Mouse (Mus musculus): ENCODE data around the gene Mcu. TPM values are rescaled to one million over a fixed set of nuclear protein-coding genes. Genes with fewer than 3 reads are reported as not detected.

Mcu gene
- polyA plus RNA-seq, 1 experiment from 2014 or later: 19.4 TPM

GRCm38 (mm10) chr10:59602043-59602442 lies 14.4 kb downstream of the Mcu start:
- DNase-seq (ENCODE audit: low spot score): no peak
- H3K4me1 ChIP-seq: no peaks in the 10 kb centered on the region
- 86% methylated on average over 8 of the region's 8 CpGs for WGBS
- H3K9me3 ChIP-seq: no peaks in the 10 kb centered on the region
- H3K27me3 ChIP-seq (replicated peaks; ENCODE audit: low read depth, poor library complexity, severe bottlenecking): no peaks in the 10 kb centered on the region
- H3K27ac ChIP-seq (replicated peaks): no peak overlapping the region
- no peak overlapping the region for H3K4me3 ChIP-seq
- no peaks in the 10 kb centered on the region for H3K36me3 ChIP-seq (replicated peaks)

- H3K27ac ChIP-seq (replicated peaks): no peak overlapping the region
These were observed 16.0 kb downstream of the Mcu start for GRCm38 (mm10) chr10:59600516-59600915.

DNA sequence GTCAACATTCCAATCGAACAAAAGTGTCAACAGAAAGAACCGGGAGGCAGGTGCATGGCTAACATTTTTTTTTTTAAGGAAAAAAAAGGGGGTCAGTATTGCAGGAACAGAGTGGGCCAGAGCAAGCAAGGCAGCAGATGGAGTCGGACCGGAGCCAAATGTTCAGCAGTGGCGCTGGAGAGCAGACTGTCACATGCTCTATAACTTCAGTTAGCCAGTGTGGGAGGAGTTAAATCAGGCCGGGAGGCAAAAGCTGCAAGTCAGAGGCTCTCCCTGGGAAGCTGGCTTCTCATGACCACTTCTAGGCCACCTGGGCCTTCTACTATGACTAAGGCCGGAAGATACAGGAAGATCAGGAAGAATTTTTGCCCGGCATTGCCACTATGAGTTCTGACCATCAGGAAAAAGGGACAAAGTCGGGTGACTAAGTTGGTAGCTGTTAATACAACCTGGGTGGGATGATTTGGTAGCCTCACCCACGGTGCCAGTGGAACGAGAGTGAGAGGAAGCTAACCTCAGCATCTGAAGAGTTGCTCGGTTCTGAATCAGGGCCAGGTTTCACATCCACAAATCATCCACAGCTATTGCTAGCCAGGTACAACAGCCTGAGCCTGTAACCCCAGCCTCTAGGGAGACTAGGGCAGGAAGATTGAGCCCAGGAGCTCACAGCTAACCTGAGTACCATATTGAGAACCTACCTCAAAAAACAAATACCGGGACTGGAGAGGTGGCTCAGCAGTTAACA lies 22.5 kb downstream of the Mcu start:
- Histone ChIP-seq H3K4me1 (no peaks in the 10 kb centered on the region), H3K27ac (replicated peaks) (no peak overlapping the region), H3K9me3 (no peaks in the 10 kb centered on the region), H3K27me3 (replicated peaks; ENCODE audit: low read depth, poor library complexity, severe bottlenecking) (no peaks in the 10 kb centered on the region), H3K36me3 (replicated peaks) (no peaks in the 10 kb centered on the region), H3K4me3 (no peak overlapping the region)
- no peak for DNase-seq (ENCODE audit: low spot score)
- WGBS: 81% methylated on average over 13 of the region's 13 CpGs

More at GRCm38 (mm10) chr10:59600516-59600915, 16.0 kb downstream of the Mcu start:
- Histone ChIP-seq H3K27me3 (replicated peaks; ENCODE audit: low read depth, poor library complexity, severe bottlenecking) (no peaks in the 10 kb centered on the region), H3K4me1 (no peaks in the 10 kb centered on the region), H3K4me3 (no peak overlapping the region), H3K9me3 (no peaks in the 10 kb centered on the region), H3K36me3 (replicated peaks) (no peaks in the 10 kb centered on the region)
- WGBS: 92% methylated on average over 8 of the region's 8 CpGs
- no peak for DNase-seq (ENCODE audit: low spot score)

- Histone ChIP-seq H3K27ac (replicated peaks) (no peak overlapping the region), H3K36me3 (replicated peaks) (no peaks in the 10 kb centered on the region), H3K4me1 (no peaks in the 10 kb centered on the region), H3K4me3 (no peak overlapping the region), H3K9me3 (no peaks in the 10 kb centered on the region), H3K27me3 (replicated peaks; ENCODE audit: low read depth, poor library complexity, severe bottlenecking) (no peaks in the 10 kb centered on the region)
- DNase-seq (ENCODE audit: low spot score): no peak
- WGBS: 95% methylated on average over 9 of the region's 9 CpGs
These were observed 25.9 kb downstream of the Mcu start for GRCm38 (mm10) chr10:59590606-59591005.

GRCm38 (mm10) chr10:59589856-59590255 lies 26.6 kb downstream of the Mcu start:
- DNase-seq (ENCODE audit: low spot score): no peak
- no peaks in the 10 kb centered on the region for H3K27me3 ChIP-seq (replicated peaks; ENCODE audit: low read depth, poor library complexity, severe bottlenecking)
- H3K36me3 ChIP-seq (replicated peaks): no peaks in the 10 kb centered on the region
- H3K9me3 ChIP-seq: no peaks in the 10 kb centered on the region
- WGBS: 90% methylated on average over 13 of the region's 13 CpGs
- H3K27ac ChIP-seq (replicated peaks): no peak overlapping the region
- no peaks in the 10 kb centered on the region for H3K4me1 ChIP-seq
- H3K4me3 ChIP-seq: no peak overlapping the region

DNA sequence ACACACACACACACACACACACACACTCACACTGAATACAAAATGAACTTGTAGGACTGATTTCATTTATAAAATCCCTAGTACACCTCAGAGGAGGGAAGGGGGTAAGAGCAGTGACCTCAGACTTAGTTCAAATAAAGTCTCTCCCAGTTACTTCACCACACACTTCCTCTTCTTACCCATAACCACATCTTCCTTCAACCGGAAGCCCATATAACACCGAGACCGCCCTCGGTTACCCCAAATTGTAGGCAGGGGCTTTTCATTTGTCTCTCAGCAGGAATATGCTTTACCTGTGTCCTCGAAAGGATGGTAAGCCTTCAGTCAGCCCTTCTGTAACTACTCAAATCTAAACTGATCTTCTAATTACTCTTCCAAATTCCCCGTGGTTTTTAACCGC lies 27.1 kb downstream of the Mcu start:
- H3K4me1 ChIP-seq: no peaks in the 10 kb centered on the region
- H3K27ac ChIP-seq (replicated peaks): no peak overlapping the region
- 92% methylated on average over 7 of the region's 7 CpGs for WGBS
- no peaks in the 10 kb centered on the region for H3K9me3 ChIP-seq
- H3K27me3 ChIP-seq (replicated peaks; ENCODE audit: low read depth, poor library complexity, severe bottlenecking): no peaks in the 10 kb centered on the region
- no peak for DNase-seq (ENCODE audit: low spot score)
- H3K4me3 ChIP-seq: no peak overlapping the region
- no peaks in the 10 kb centered on the region for H3K36me3 ChIP-seq (replicated peaks)

DNA sequence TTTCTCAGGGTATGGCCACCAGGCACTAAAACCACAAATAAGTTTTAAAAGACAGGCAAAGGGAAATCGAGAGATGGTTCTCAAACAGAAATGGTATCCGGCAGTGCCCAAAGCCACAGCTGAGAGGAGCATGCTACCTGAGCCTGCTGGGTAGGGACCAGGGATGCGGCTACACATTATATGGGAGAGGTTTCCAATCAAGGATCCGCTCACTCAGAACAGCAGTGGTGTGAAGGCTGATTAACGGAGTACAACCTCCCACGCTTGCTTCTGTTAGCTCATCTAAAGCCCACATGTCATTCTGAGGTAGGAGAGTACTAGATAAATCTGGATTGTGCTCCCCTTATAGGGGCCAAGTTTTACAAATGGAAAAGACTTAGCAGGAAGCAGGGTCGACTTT lies 28.4 kb downstream of the Mcu start:
- Histone ChIP-seq H3K4me3 (no peak overlapping the region), H3K4me1 (no peaks in the 10 kb centered on the region), H3K27me3 (replicated peaks; ENCODE audit: low read depth, poor library complexity, severe bottlenecking) (no peaks in the 10 kb centered on the region), H3K9me3 (no peaks in the 10 kb centered on the region), H3K27ac (replicated peaks) (no peak overlapping the region), H3K36me3 (replicated peaks) (peaks cover 3% of the 10 kb centered on the region; the same call in 1 of the 2 replicates)
- DNase-seq (ENCODE audit: low spot score): no peak
- 91% methylated on average over 7 of the region's 7 CpGs for WGBS

DNA sequence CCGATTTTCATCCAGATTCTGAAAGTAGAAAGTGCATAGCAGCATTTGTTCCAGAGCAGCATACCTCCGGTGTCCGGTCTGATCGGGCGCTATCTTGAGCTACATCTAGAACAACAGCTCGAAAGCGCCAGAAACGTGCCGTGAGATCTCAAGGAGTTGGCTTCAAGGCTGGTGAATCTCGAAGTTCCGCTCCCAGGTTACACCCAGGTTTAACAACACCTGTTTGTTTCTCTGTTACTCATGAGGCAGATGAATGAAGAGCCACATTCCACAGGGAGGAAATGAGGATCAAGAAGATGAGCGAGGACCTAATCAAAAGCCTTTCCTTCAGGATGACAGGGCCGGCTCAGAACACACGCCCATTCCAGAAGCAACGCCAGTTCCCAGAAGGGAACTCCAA lies 29.7 kb downstream of the Mcu start:
- no peak overlapping the region for H3K27ac ChIP-seq (replicated peaks)
- no peak overlapping the region for H3K4me3 ChIP-seq
- no peak for DNase-seq (ENCODE audit: low spot score)
- H3K9me3 ChIP-seq: no peaks in the 10 kb centered on the region
- WGBS: 90% methylated on average over 15 of the region's 15 CpGs
- peaks cover 8% of the 10 kb centered on the region; the same call in 1 of the 2 replicates for H3K36me3 ChIP-seq (replicated peaks)
- no peaks in the 10 kb centered on the region for H3K27me3 ChIP-seq (replicated peaks; ENCODE audit: low read depth, poor library complexity, severe bottlenecking)
- H3K4me1 ChIP-seq: no peaks in the 10 kb centered on the region

GRCm38 (mm10) chr10:59585621-59586020 lies 30.9 kb downstream of the Mcu start:
- no peak for DNase-seq (ENCODE audit: low spot score)
- Histone ChIP-seq H3K27me3 (replicated peaks; ENCODE audit: low read depth, poor library complexity, severe bottlenecking) (no peaks in the 10 kb centered on the region), H3K9me3 (no peaks in the 10 kb centered on the region)

GRCm38 (mm10) chr10:59581826-59582543 lies 34.5 kb downstream of the Mcu start:
- Histone ChIP-seq H3K36me3 (replicated peaks) (peaks cover 8% of the 10 kb centered on the region; the same call in 1 of the 2 replicates), H3K27me3 (replicated peaks; ENCODE audit: low read depth, poor library complexity, severe bottlenecking) (no peaks in the 10 kb centered on the region), H3K9me3 (no peaks in the 10 kb centered on the region), H3K4me3 (no peak overlapping the region), H3K27ac (replicated peaks) (no peak overlapping the region), H3K4me1 (peaks cover 14% of the 10 kb centered on the region)
- 90% methylated on average over 1 of the region's 1 CpGs for WGBS
- DNase-seq (ENCODE audit: low spot score): no peak

More at GRCm38 (mm10) chr10:59585621-59586020, 30.9 kb downstream of the Mcu start:
- WGBS: 89% methylated on average over 5 of the region's 5 CpGs
- no peak overlapping the region for H3K4me3 ChIP-seq
- no peak overlapping the region for H3K27ac ChIP-seq (replicated peaks)
- H3K36me3 ChIP-seq (replicated peaks): peaks cover 8% of the 10 kb centered on the region; the same call in 1 of the 2 replicates
- H3K4me1 ChIP-seq: no peaks in the 10 kb centered on the region

GRCm38 (mm10) chr10:59580593-59581149 lies 35.8 kb downstream of the Mcu start:
- no peak for DNase-seq (ENCODE audit: low spot score)
- 92% methylated on average over 3 of the region's 3 CpGs for WGBS
- H3K4me3 ChIP-seq: no peak overlapping the region
- peaks cover 19% of the 10 kb centered on the region for H3K4me1 ChIP-seq
- H3K27me3 ChIP-seq (replicated peaks; ENCODE audit: low read depth, poor library complexity, severe bottlenecking): no peaks in the 10 kb centered on the region
- no peaks in the 10 kb centered on the region for H3K9me3 ChIP-seq
- H3K36me3 ChIP-seq (replicated peaks): peaks cover 8% of the 10 kb centered on the region; the same call in 1 of the 2 replicates
- H3K27ac ChIP-seq (replicated peaks): no peak overlapping the region

GRCm38 (mm10) chr10:59579645-59580044 lies 36.8 kb downstream of the Mcu start:
- Histone ChIP-seq H3K27ac (replicated peaks) (no peak overlapping the region), H3K9me3 (peaks cover under 1% of the 10 kb centered on the region; the same call in 1 of the 2 replicates), H3K36me3 (replicated peaks) (peaks cover 8% of the 10 kb centered on the region; the same call in 1 of the 2 replicates), H3K4me1 (peaks cover 19% of the 10 kb centered on the region), H3K4me3 (no peak overlapping the region), H3K27me3 (replicated peaks; ENCODE audit: low read depth, poor library complexity, severe bottlenecking) (no peaks in the 10 kb centered on the region)
- WGBS: 94% methylated on average over 3 of the region's 3 CpGs
- no peak for DNase-seq (ENCODE audit: low spot score)

Data from embryonic facial prominence, embryonic 10.5 days (tissue).